Mouse (Mus musculus): Measurements from ENCODE around the gene Ccdc134.
"Not testable (repeated sequence)": the region's sequence is repeated elsewhere in the genome, so short reads cannot be mapped to it uniquely, and the experiment has no call there.

The Ccdc134 gene

GRCm38 (mm10) chr15:82127426-82128374 lies at the start of gene Ccdc134:
Gene Ccdc134 (plus strand): TSS chr15:82127922.
- DNase-seq: peak; percentile 96 to 97

DNA sequence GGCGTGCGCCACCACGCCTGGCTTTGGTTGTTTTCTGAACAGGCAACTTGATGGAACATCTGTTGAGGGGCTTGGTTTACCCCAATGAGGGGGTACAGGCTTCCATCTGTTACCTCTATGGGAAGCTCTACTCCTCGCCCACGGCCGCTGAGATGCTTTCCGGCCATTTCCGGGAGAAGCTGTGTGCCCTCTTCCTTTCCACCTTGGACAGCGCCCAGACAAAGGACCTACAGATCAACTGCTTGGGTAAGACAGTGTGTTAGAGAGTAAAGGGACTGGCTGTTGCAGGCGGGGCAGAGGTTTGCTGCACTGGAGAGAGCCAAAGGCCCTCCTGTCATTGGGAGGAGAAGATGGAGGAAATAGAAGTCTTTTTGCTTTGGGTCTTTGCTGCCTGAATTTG lies 47.8 kb upstream of the Ccdc134 start:
- no peak for DNase-seq

DNA sequence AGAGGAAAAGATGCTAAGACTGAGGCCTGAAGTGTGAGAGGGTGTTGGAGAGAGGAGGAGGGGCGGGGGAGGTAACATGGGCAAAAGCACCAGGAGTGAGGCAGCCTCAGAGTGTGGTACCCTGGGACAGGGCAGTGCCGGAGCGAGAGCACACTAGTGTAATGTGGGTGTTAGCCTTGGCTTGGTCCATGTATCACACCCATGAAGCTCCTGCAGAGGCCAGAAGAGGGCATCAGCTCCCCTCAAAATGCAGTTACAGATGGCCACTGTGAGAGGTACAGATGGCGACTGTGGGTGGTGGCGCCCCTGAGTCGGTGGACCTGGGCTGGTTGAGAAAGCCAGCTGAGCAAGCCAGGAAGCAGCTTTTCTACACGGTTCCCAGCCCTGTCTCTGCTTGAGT lies 46.6 kb upstream of the Ccdc134 start:
- peak; percentile 80 to 82 for DNase-seq

DNA sequence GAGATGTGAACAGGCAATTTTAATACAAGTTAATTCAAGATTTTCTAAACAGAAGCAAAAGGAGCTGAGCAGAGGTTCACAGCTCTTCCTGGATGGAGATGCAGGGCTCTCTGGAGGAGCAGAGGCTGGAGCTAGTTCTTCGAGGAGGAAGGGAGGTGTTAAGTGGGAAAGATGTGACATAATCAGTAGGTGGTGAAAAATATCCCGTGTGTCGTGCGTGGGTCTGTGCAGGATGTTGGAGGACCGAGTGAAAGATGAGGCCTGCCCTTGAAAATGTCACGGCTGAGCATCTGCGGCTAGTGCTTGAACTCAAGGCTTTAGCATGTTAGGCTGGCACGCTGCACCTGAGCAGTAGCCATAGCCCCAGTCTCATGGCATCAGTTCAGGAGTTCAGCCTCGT lies 42.1 kb upstream of the Ccdc134 start:
- no peak for DNase-seq

GRCm38 (mm10) chr15:82086131-82086530 lies 41.6 kb upstream of the Ccdc134 start:
- no peak for DNase-seq

GRCm38 (mm10) chr15:82087266-82087665 lies 40.5 kb upstream of the Ccdc134 start:
- peak in 1 of 2 experiments; percentile 22 for DNase-seq

DNA sequence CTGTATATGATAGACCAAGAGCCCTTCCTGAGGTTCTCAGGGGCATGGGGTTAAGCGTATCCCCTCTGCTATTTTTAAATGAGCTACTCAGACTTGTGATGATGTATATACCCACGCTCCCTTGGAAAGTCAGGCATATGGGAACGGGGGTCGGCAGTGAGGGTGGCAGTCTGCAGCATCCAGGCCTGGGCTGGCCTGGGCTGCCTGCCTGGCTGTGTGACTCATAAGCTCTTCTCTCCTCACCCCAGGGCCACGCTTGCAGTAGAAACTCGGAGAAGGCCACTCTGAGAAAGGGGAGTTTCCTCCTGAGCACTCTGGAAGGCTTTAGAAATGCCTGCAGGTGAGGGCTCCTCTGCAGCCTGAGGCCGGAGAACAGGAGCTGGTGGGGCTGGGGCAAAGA lies 36.7 kb upstream of the Ccdc134 start:
- DNase-seq: no peak

- DNase-seq: peak; percentile 77 to 78
Observed at GRCm38 (mm10) chr15:82106953-82107555, 20.7 kb upstream of the Ccdc134 start.

- DNase-seq: no peak
Observed at GRCm38 (mm10) chr15:82120544-82120943, 7.2 kb upstream of the Ccdc134 start.

DNA sequence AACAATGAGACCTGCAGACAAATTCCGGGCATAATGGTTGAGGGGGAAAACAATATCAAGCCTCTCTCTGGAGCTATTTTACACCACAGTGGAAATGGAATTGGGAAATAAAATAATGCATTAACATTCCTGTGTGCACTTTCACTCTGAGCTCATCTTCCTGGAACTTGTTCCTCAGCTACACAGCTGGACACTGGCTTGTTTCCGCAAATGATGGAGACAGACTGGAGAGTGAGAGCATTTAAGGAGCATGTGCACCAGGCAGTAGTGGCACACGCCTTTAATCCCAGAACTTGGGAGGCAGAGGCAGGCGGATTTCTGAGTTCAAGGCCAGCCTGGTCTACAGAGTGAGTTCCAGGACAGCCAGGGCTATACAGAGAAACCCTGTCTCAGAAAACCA lies 1.0 kb upstream of the Ccdc134 start:
- DNase-seq: not testable (repeated sequence)

GRCm38 (mm10) chr15:82128398-82128797 lies 676 bp downstream of the Ccdc134 start:
- DNase-seq: no peak

GRCm38 (mm10) chr15:82130599-82130998 lies 2.9 kb downstream of the Ccdc134 start:
- DNase-seq: no peak

GRCm38 (mm10) chr15:82135372-82135771 lies 7.7 kb downstream of the Ccdc134 start:
- no peak for DNase-seq

- peak; percentile 68 to 71 for DNase-seq
Observed at GRCm38 (mm10) chr15:82138565-82138964, 10.8 kb downstream of the Ccdc134 start.

- DNase-seq: peak in 1 of 2 experiments; percentile 42
Observed at GRCm38 (mm10) chr15:82139196-82139595, 11.5 kb downstream of the Ccdc134 start.

- DNase-seq: no peak
Observed at GRCm38 (mm10) chr15:82140355-82140754, 12.6 kb downstream of the Ccdc134 start.

DNA sequence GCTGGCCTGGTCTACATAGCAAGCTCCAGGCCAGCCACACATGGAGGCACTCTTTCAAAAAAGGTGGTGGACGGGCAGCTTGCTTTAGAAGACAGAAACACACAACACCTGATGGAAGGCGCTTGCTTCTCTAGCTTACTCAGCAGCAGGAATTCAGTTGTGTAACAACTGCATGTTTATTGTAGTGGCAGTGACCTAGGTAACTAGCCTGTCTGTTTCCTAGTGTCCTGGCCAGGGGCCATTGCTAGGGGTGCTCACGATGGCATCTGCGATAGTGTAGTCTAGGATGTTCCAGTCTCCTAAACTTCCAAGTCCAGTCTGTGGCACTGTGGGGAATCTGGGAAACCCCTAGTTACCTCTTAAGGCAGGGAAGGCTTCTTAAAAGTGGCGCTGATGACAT lies 16.4 kb downstream of the Ccdc134 start:
- DNase-seq: no peak

GRCm38 (mm10) chr15:82145408-82145807 lies 17.7 kb downstream of the Ccdc134 start:
- no peak for DNase-seq

- no peak for DNase-seq
Observed at GRCm38 (mm10) chr15:82145851-82146769, 18.4 kb downstream of the Ccdc134 start.

DNA sequence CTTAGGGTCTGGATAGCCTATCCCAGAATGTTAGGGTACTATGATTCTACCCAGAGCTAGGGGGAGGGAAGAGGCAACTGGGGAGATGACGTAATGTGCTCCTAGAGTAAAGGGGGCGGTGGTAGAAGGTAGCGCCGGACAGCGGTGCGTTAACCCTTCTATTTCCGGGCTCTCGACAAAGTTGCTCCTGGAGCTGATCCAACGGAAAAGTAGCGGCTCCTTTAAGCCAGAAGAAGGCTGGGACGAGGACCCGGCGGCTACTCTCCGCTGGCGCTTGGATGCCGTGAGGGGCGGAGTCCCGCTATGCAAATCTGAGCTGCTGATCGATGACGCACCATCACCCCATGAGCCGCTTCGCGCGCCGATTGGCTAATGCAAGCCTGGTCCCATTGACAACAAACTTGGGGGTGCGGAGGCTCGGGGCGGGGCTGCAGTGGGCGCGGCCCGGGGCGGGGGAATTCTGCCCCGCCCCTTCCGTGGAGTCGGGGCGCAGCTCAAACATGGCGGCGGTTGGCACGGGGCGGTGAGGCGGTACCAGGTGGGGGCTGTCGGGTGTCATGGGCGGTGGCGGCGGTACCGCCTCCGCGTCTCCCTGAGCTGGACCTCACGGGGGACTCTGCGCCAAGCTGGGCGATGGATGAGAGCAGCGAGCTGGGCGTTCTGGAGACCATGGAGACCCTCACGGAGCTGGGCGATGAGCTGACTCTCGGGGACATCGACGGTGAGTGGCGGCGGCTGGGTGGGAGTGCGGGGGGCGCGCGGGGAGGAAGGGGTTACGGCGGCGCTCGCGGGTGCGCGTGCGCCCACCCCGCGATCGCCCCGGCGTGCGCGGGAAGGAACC lies 19.3 kb downstream of the Ccdc134 start, which contains the start of gene Srebf2:
Srebf2 (plus strand) TSS at position 412 of the 841 bp plus-strand sequence.
- DNase-seq: peak; percentile 97 to 99

- DNase-seq: peak; percentile 58 to 61
Observed at GRCm38 (mm10) chr15:82147611-82148111, 19.9 kb downstream of the Ccdc134 start.

DNA sequence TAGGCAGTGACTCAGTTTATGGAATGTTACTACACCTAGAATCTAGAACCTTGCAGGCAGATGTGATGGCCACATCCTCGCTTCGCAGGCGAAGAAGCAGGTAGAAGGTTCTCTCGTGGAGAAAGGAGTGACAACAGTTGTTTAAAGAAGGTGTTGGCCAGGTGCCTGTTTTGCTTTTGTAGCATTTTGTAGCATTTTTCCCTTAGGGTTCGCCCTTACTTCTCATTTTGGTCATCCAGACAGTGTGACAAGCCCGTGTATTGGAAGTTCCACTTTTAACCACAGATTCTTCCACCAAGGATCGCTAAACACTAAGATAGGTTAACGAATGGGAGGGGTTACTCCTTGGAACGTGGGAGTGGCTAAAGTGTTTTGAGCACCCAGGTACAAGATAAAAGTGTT lies 20.8 kb downstream of the Ccdc134 start:
- no peak for DNase-seq
